Mouse (Mus musculus) kidney, embryonic 14.5 days (tissue): Measurements from ENCODE around the gene Sp7. TPM values are rescaled to one million over a fixed set of nuclear protein-coding genes. Genes with fewer than 3 reads are reported as not detected.
A peak's percentile ranks its signal among the peaks of the same experiment; 100 is the strongest.

Experiments
- ATAC-seq: fragments of 200-750 bp; cut with Nextera tagmentation; 2 replicates; pipeline ENCODE4 v1.8.0; 2017; ENCODE audit warnings: moderate number of reproducible peaks, mild to moderate bottlenecking, moderate TSS enrichment, moderate library complexity; ENCODE audit not compliant: low FRiP score, low TSS enrichment
- H3K27ac ChIP-seq: fragments of 300-500 bp; sonication (generic); 2 replicates; pipeline ENCODE4 v1.5.1; 2014; ENCODE audit warnings: low read depth, mild to moderate bottlenecking, low read length, moderate library complexity, mixed read lengths
- H3K27me3 ChIP-seq: fragments of 300-500 bp; sonication (generic); 2 replicates; pipeline ENCODE4 v1.6.1; 2014; ENCODE audit warnings: mild to moderate bottlenecking, low read length; ENCODE audit not compliant: control insufficient read depth, insufficient read depth
- H3K36me3 ChIP-seq: fragments of 300-500 bp; sonication (generic); 2 replicates; pipeline ENCODE4 v1.6.1; 2014; ENCODE audit warnings: low read length, mixed read lengths; ENCODE audit not compliant: control insufficient read depth, insufficient read depth
- H3K4me1 ChIP-seq: fragments of 300-500 bp; sonication (generic); 2 replicates; pipeline ENCODE4 v1.6.1; 2014; ENCODE audit warnings: low read length, mixed read lengths; ENCODE audit not compliant: control insufficient read depth, insufficient read depth
- H3K4me2 ChIP-seq: fragments of 300-500 bp; sonication (generic); replicated peaks from 2 replicates; pipeline ENCODE4 v1.6.1; 2014; ENCODE audit warnings: low read depth, mild to moderate bottlenecking, low read length
- H3K4me3 ChIP-seq: fragments of 300-500 bp; sonication (generic); 2 replicates; pipeline ENCODE4 v1.5.1; 2014; ENCODE audit warnings: mild to moderate bottlenecking, low read length
- H3K9ac ChIP-seq: fragments of 300-500 bp; sonication (generic); 2 replicates; pipeline ENCODE4 v1.6.1; 2014; ENCODE audit warnings: low read depth, mild to moderate bottlenecking, low read length, moderate library complexity
- H3K9me3 ChIP-seq: fragments of 300-500 bp; sonication (generic); 2 replicates; pipeline ENCODE4 v1.6.1; 2016; ENCODE audit warnings: low read length; ENCODE audit not compliant: control insufficient read depth
- WGBS: fragments of 180-500 bp; shearing (Covaris S2); extraction: QIAGEN DNeasy Blood & Tissue Kit; methylation state at CpG from one replicate; pipeline ENCODE4 v1.1.7; 2014; 5-methylcytosine and 5-hydroxymethylcytosine counted together
- polyA plus RNA-seq: library from polyadenylated mRNA; unstranded; fragments of >200 nt; fragmentation: Nextera tagmentation; extraction: Ambion mirVana; gene quantifications from 2 replicates; pipeline ENCODE4 v1.2.1, GENCODE M21; 2014

Sp7 gene
- polyA plus RNA-seq, 1 experiment from 2014 or later = 2.0 TPM

DNA sequence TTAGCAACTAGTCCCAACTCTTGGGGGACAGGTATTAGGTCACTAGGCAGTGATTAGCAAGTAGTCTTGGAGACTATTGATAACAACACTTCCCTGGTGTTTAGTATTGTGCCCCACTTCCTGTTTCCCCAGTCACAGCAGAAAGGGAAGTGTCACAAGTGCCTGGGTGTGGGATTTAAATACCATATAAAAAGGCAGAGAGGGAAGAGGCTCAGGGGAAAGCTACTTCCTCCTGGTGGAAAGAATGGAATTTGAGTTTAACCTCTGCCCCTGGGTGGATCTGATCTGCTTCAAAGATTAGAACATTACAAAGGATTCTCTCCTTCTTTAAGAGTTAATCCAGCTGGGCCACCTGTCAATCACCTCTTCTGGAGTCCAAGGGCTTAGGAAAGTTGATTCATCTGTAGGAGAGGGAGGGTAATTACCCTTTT is 26.6 kb upstream of the Sp7 start:
- H3K4me1 ChIP-seq = peaks cover 11% of the 10 kb centered on the region; the same call in 1 of the 2 replicates
- no peaks in the 10 kb centered on the region for H3K27me3 ChIP-seq
- no peak overlapping the region for H3K4me2 ChIP-seq
- no peak overlapping the region for H3K4me3 ChIP-seq
- H3K27ac ChIP-seq = peak overlapping the region; percentile 51; the same call in 1 of the 2 replicates
- no peaks in the 10 kb centered on the region for H3K9me3 ChIP-seq
- H3K9ac ChIP-seq = no peak overlapping the region
- ATAC-seq = 0 out of 2 replicates have a peak, but pooled peaks have one; percentile 13
- no peaks in the 10 kb centered on the region for H3K36me3 ChIP-seq

DNA sequence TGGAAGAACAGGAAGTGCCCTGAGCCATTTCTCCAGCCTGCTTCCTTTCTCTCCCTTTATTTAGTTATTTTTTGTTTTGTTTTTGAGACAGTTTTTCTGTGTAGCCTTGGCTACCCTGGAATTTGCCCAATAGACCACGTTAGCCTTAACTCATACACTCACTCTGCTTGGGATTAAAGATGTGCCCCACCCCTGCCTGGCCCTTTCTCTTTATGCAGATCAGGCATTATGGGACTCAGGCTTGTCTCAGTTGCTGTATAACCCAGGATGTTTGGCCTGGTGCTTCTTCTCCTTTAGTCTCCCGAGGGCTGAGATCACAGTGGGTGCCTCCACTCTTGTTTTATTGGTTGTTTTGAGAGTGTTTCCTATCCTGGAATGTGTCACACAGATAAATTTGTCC is 25.5 kb upstream of the Sp7 start:
- Histone ChIP-seq H3K9me3 (no peaks in the 10 kb centered on the region), H3K4me1 (peaks cover 7% of the 10 kb centered on the region; the same call in 1 of the 2 replicates), H3K9ac (no peak overlapping the region), H3K4me3 (no peak overlapping the region), H3K4me2 (no peak overlapping the region), H3K27ac (no peak overlapping the region), H3K27me3 (no peaks in the 10 kb centered on the region), H3K36me3 (no peaks in the 10 kb centered on the region)
- ATAC-seq = no peak
- WGBS = 80% methylated on average over 2 of the region's 2 CpGs

- H3K27ac ChIP-seq = no peak overlapping the region
- H3K9ac ChIP-seq = no peak overlapping the region
- H3K4me1 ChIP-seq = no peaks in the 10 kb centered on the region
- no peaks in the 10 kb centered on the region for H3K27me3 ChIP-seq
- H3K9me3 ChIP-seq = no peaks in the 10 kb centered on the region
- WGBS = 91% methylated on average over 3 of the region's 3 CpGs
- H3K36me3 ChIP-seq = no peaks in the 10 kb centered on the region
- no peak for ATAC-seq
- no peak overlapping the region for H3K4me2 ChIP-seq
- H3K4me3 ChIP-seq = no peak overlapping the region
Measured at GRCm38 (mm10) chr15:102388942-102389341, 22.0 kb upstream of the Sp7 start.

DNA sequence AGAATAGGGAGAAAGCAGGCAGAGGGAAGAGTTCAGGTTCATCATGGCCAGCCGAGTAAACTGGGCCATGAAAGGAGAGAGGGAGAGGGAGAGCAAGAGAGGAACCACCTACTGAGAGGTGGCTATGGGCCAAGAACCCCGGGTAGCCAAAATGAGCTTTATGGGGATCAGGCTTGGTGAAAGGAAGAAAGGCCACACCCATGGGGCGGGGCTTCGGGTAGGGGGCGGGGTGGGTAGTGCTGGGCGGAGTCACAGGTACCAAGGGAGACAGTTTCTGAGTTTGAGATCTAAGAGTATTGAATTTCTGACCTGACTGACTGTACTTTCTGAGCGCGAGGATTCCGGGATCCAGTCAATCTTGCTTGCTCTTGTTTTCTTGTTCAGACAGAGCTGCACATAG is 19.7 kb upstream of the Sp7 start:
- Histone ChIP-seq H3K9ac (no peak overlapping the region), H3K27me3 (no peaks in the 10 kb centered on the region), H3K27ac (no peak overlapping the region), H3K4me1 (0 out of 2 replicates have a peak, but pooled peaks cover 3% of the 10 kb centered on the region), H3K4me3 (no peak overlapping the region), H3K9me3 (no peaks in the 10 kb centered on the region), H3K4me2 (no peak overlapping the region), H3K36me3 (no peaks in the 10 kb centered on the region)
- ATAC-seq = no peak
- 55% methylated on average over 9 of the region's 9 CpGs for WGBS

DNA sequence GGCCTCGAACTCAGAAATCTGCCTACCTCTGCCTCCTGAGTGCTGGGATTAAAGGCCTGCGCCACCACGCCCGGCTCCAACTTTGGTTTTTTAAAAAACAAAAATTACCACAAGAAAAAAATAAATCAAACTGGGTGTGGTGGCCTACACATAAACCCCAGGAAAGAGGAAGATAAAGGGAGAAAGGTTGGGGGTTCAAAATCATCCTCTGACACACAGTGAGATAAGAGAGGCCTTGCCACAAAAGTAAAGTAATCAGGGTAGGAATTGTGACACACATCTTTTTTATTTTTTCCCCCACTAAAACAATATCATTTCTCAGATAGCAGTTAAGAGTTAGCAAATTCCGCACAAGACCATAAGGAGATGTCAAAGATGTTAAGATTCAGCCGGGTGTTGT is 16.7 kb upstream of the Sp7 start:
- H3K27me3 ChIP-seq = no peaks in the 10 kb centered on the region
- H3K9ac ChIP-seq = no peak overlapping the region
- no peak for ATAC-seq
- 68% methylated on average over 6 of the region's 6 CpGs for WGBS
- 0 out of 2 replicates have a peak, but pooled peaks cover 5% of the 10 kb centered on the region for H3K4me1 ChIP-seq
- H3K9me3 ChIP-seq = no peaks in the 10 kb centered on the region
- H3K36me3 ChIP-seq = no peaks in the 10 kb centered on the region
- no peak overlapping the region for H3K27ac ChIP-seq
- no peak overlapping the region for H3K4me2 ChIP-seq
- no peak overlapping the region for H3K4me3 ChIP-seq

DNA sequence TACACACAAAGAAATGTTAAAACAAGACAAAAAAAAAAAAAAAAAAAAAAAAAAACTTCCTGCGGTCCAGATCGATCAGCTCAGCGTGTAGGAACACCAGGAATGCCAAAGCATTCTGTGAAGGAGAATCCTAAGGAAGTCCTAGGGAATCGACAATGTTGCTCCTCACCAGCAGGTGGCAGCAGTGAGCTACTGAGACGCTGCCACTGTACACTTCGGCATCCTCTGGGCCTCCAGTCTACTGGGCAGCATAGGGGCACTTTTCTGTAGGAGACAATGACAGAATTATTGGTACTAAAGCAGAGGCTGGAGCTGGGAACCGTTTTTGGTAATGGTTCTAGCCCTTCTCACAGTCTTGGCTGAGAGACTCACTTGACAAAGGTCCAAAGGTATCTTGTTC is 14.6 kb upstream of the Sp7 start:
- Histone ChIP-seq H3K27me3 (no peaks in the 10 kb centered on the region), H3K4me2 (no peak overlapping the region), H3K36me3 (no peaks in the 10 kb centered on the region), H3K9ac (no peak overlapping the region), H3K4me1 (peaks cover 17% of the 10 kb centered on the region), H3K27ac (no peak overlapping the region), H3K4me3 (no peak overlapping the region), H3K9me3 (no peaks in the 10 kb centered on the region)
- WGBS = 3% methylated on average over 7 of the region's 7 CpGs
- peak; percentile 54 for ATAC-seq

- Histone ChIP-seq H3K27me3 (no peaks in the 10 kb centered on the region), H3K4me3 (no peak overlapping the region), H3K9me3 (no peaks in the 10 kb centered on the region), H3K27ac (peak overlapping the region; percentile 68), H3K4me1 (peaks cover 24% of the 10 kb centered on the region), H3K4me2 (peak overlapping the region; percentile 87), H3K36me3 (no peaks in the 10 kb centered on the region), H3K9ac (peak overlapping the region; percentile 23; the same call in 1 of the 2 replicates)
- peak; percentile 33; the same call in 1 of the 2 replicates for ATAC-seq
- WGBS = 7% methylated on average over 10 of the region's 10 CpGs
Measured at GRCm38 (mm10) chr15:102377810-102378262, 10.9 kb upstream of the Sp7 start.

DNA sequence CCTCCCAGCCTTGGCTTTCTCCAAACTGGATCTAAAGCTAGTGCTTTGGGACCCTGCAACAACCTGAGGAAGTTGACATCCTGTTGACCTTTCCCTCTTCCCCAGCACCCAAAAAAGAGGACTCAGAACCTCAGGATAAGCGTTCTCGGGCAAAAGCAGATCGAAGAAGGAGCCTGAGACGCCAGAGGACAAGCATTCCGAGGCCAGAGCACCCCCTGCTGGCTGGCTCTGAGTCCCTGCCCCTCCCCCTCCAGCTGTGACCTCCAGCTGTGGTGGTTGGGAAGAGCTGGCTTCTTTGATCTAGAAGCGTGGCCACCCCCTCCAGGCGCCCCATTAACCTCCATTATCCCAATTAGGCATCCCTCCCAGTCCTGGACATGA is 10.2 kb upstream of the Sp7 start:
- H3K4me3 ChIP-seq = peak overlapping the region; percentile 47
- no peaks in the 10 kb centered on the region for H3K27me3 ChIP-seq
- no peaks in the 10 kb centered on the region for H3K9me3 ChIP-seq
- under 1% methylated on average over 7 of the region's 7 CpGs for WGBS
- H3K36me3 ChIP-seq = no peaks in the 10 kb centered on the region
- peak overlapping the region; percentile 87 for H3K4me2 ChIP-seq
- peak overlapping the region; percentile 76; the same call in 1 of the 2 replicates for H3K27ac ChIP-seq
- peak; percentile 73 for ATAC-seq
- peak overlapping the region; percentile 67 for H3K9ac ChIP-seq
- peaks cover 24% of the 10 kb centered on the region for H3K4me1 ChIP-seq

GRCm38 (mm10) chr15:102376453-102377162 is 9.6 kb upstream of the Sp7 start:
- Histone ChIP-seq H3K9ac (peak overlapping the region; percentile 67), H3K36me3 (no peaks in the 10 kb centered on the region), H3K4me2 (peak overlapping the region; percentile 87), H3K9me3 (no peaks in the 10 kb centered on the region), H3K27ac (peak overlapping the region; percentile 76), H3K27me3 (no peaks in the 10 kb centered on the region), H3K4me1 (peaks cover 21% of the 10 kb centered on the region), H3K4me3 (peak overlapping the region; percentile 47)
- under 1% methylated on average over 42 of the region's 43 CpGs for WGBS
- peak; percentile 86 for ATAC-seq
